Mouse (Mus musculus): ENCODE results near the gene Ptprcap. TPM values are rescaled to one million over a fixed set of nuclear protein-coding genes. Genes with fewer than 3 reads are reported as not detected.

Gene Ptprcap
- total and polyA plus RNA-seq, 2 experiments from 2014 or later, result 0.48 to 1.2 TPM

GRCm38 (mm10) chr19:4166678-4167476, 13.5 kb downstream of the Ptprcap start:
- no peak for DNase-seq
- 74% methylated on average over 9 of the region's 9 CpGs for WGBS
- H3K9me3 ChIP-seq (ENCODE audit: low read length), result no peaks in the 10 kb centered on the region
- H3K36me3 ChIP-seq (ENCODE audit: insufficient read depth), result no peaks in the 10 kb centered on the region
- H3K4me2 ChIP-seq (ENCODE audit: low read depth), result no peak overlapping the region
- peaks cover 18% of the 10 kb centered on the region for H3K4me1 ChIP-seq (ENCODE audit: insufficient read depth)
- no peaks in the 10 kb centered on the region for H3K27me3 ChIP-seq (ENCODE audit: insufficient read depth, low read length)
- H3K4me3 ChIP-seq (ENCODE audit: low read depth, low read length), result no peak overlapping the region
- H3K27ac ChIP-seq (ENCODE audit: low read depth, low read length), result no peak overlapping the region
- no peak for TF ChIP-seq CTCF (IDR thresholded peaks at IDR 0.05; ENCODE audit: low read depth)
- ATAC-seq, result no peak
- no peak overlapping the region for H3K9ac ChIP-seq

DNA sequence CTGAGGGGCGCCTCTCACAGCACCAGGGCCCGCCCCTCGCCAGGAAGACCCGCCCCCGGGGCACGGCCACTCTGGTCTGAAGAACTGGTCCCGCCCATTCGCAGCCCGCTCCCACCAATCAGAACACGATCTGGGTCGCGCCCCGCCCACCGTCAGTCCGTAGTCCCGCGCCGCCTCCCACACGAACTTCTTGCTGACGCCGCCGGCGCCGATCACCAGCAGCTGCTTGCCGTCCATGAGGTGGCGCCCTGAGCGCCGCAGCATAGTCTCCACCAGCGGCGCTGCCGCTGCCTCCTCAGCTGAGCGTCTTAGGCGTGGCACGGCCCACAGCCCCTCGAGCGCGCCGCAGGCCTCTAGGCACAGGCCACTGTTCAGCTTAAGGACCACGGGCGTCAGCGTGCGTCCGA, 16.0 kb downstream of the Ptprcap start:
- H3K27ac ChIP-seq (ENCODE audit: low read depth, low read length), result peak overlapping the region; percentile 92
- H3K36me3 ChIP-seq (ENCODE audit: insufficient read depth), result no peaks in the 10 kb centered on the region
- WGBS, result 0% methylated on average over 43 of the region's 43 CpGs
- DNase-seq (peak; percentile 99), ATAC-seq (peak; percentile 97)
- H3K9me3 ChIP-seq (ENCODE audit: low read length), result no peaks in the 10 kb centered on the region
- peak overlapping the region; percentile 46 for H3K4me3 ChIP-seq (ENCODE audit: low read depth, low read length)
- H3K27me3 ChIP-seq (ENCODE audit: insufficient read depth, low read length), result no peaks in the 10 kb centered on the region
- peak; percentile 99 for TF ChIP-seq CTCF (IDR thresholded peaks at IDR 0.05; ENCODE audit: low read depth)
- H3K4me1 ChIP-seq (ENCODE audit: insufficient read depth), result peaks cover 7% of the 10 kb centered on the region
- peak overlapping the region; percentile 90 for H3K4me2 ChIP-seq (ENCODE audit: low read depth)
- peak overlapping the region; percentile 76 for H3K9ac ChIP-seq

DNA sequence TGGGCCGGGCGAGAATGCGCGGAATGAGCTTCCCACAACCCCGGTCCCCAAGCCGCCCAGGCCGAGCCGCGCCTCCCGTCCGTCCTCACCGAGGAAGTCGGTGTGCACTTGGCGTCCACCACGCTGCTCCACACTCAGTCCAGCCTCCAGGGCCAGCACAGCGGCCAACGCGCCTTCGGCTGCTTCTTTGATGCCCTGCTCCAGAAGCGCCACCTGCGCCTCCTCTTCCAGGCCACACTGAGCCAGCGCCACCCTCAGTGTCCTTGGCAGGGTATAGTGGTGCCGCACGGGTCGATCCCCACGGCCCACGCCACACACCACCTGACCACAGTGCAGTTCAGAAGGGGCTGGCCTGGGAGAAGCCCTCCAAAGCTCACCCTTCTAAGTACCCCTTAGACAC, 16.4 kb downstream of the Ptprcap start:
- Histone ChIP-seq H3K27me3 (ENCODE audit: insufficient read depth, low read length) (no peaks in the 10 kb centered on the region), H3K4me2 (ENCODE audit: low read depth) (peak overlapping the region; percentile 90), H3K36me3 (ENCODE audit: insufficient read depth) (no peaks in the 10 kb centered on the region), H3K9me3 (ENCODE audit: low read length) (no peaks in the 10 kb centered on the region), H3K9ac (peak overlapping the region; percentile 76), H3K4me3 (ENCODE audit: low read depth, low read length) (peak overlapping the region; percentile 46), H3K4me1 (ENCODE audit: insufficient read depth) (peaks cover 7% of the 10 kb centered on the region), H3K27ac (ENCODE audit: low read depth, low read length) (peak overlapping the region; percentile 92)
- 10% methylated on average over 27 of the region's 27 CpGs for WGBS
- no peak for TF ChIP-seq CTCF (IDR thresholded peaks at IDR 0.05; ENCODE audit: low read depth)
- ATAC-seq (peak; percentile 30), DNase-seq (no peak)

- H3K9me3 ChIP-seq (ENCODE audit: low read length), result no peaks in the 10 kb centered on the region
- no peak overlapping the region for H3K4me3 ChIP-seq (ENCODE audit: low read depth, low read length)
- 0 out of 2 replicates have a peak overlapping the region, but pooled peaks have one; percentile 92 for H3K27ac ChIP-seq (ENCODE audit: low read depth, low read length)
- H3K36me3 ChIP-seq (ENCODE audit: insufficient read depth), result no peaks in the 10 kb centered on the region
- WGBS, result 92% methylated on average over 10 of the region's 10 CpGs
- DNase-seq (no peak), ATAC-seq (no peak)
- H3K27me3 ChIP-seq (ENCODE audit: insufficient read depth, low read length), result no peaks in the 10 kb centered on the region
- H3K4me2 ChIP-seq (ENCODE audit: low read depth), result no peak overlapping the region
- 0 out of 2 replicates have a peak, but pooled peaks have one; percentile 3 for TF ChIP-seq CTCF (IDR thresholded peaks at IDR 0.05; ENCODE audit: low read depth)
- H3K4me1 ChIP-seq (ENCODE audit: insufficient read depth), result peaks cover 7% of the 10 kb centered on the region
- H3K9ac ChIP-seq, result no peak overlapping the region
Measured at GRCm38 (mm10) chr19:4170723-4171392, 17.5 kb downstream of the Ptprcap start.

- WGBS, result 75% methylated on average over 13 of the region's 13 CpGs
- no peak for TF ChIP-seq CTCF (IDR thresholded peaks at IDR 0.05; ENCODE audit: low read depth)
Measured at GRCm38 (mm10) chr19:4171393-4172290, 18.2 kb downstream of the Ptprcap start.

DNA sequence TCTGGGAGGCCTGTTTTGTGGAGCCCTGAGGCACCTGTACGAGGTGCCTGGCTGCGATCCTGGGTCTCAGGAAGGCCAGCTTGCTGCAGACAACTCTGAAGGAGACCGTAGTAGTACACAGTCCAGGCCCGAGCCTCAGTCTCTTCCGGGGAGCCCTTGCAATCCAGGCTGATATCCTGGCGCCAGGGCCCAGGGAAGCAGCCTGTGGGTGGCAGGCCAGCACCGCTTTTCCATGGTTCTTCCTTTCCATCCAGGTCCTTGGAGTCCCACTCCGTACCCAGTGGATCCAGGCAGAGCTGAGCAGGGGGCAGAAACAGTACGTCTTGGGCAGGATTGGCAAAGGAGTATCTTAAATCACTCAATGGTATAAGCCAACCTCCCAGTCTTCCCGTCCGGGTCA, 19.5 kb downstream of the Ptprcap start:
- Histone ChIP-seq H3K4me2 (ENCODE audit: low read depth) (no peak overlapping the region), H3K27me3 (ENCODE audit: insufficient read depth, low read length) (no peaks in the 10 kb centered on the region), H3K36me3 (ENCODE audit: insufficient read depth) (no peaks in the 10 kb centered on the region), H3K9ac (no peak overlapping the region), H3K4me1 (ENCODE audit: insufficient read depth) (peaks cover 7% of the 10 kb centered on the region), H3K9me3 (ENCODE audit: low read length) (no peaks in the 10 kb centered on the region), H3K27ac (ENCODE audit: low read depth, low read length) (no peak overlapping the region), H3K4me3 (ENCODE audit: low read depth, low read length) (no peak overlapping the region)
- 59% methylated on average over 11 of the region's 11 CpGs for WGBS
- DNase-seq (no peak), ATAC-seq (no peak)
- TF ChIP-seq CTCF (IDR thresholded peaks at IDR 0.05; ENCODE audit: low read depth), result peak; percentile 28; the same call in 1 of the 2 replicates

More at GRCm38 (mm10) chr19:4171393-4172290, 18.2 kb downstream of the Ptprcap start:
- Histone ChIP-seq H3K9me3 (ENCODE audit: low read length) (no peaks in the 10 kb centered on the region), H3K4me2 (ENCODE audit: low read depth) (no peak overlapping the region), H3K27me3 (ENCODE audit: insufficient read depth, low read length) (no peaks in the 10 kb centered on the region), H3K4me3 (ENCODE audit: low read depth, low read length) (no peak overlapping the region), H3K27ac (ENCODE audit: low read depth, low read length) (no peak overlapping the region), H3K36me3 (ENCODE audit: insufficient read depth) (no peaks in the 10 kb centered on the region), H3K4me1 (ENCODE audit: insufficient read depth) (peaks cover 7% of the 10 kb centered on the region), H3K9ac (no peak overlapping the region)
- no peak for ATAC-seq
- DNase-seq, result no peak
